Mouse (Mus musculus) layer of hippocampus, adult 8-10 months (tissue): ENCODE data around the gene Lbx2. TPM values are rescaled to one million over a fixed set of nuclear protein-coding genes. Genes with fewer than 3 reads are reported as not detected.

Experiments used
- DNase-seq, 2 experiments: peaks; one replicate each; pipeline ENCODE4 v3.0.0; 2022; ENCODE audit warnings: low spot score in 2 of 2
- total RNA-seq, 4 experiments: library from RNA; stranded (reverse); gene quantifications; 2 replicates each; pipeline ENCODE4 v1.2.4; 2022

Lbx2 gene
- total RNA-seq, 4 experiments from 2014 or later: 0.54 to 1.5 (median 0.68) TPM; not detected in 1

- DNase-seq: peak in 1 of 2 experiments; percentile 22
Measured at GRCm38 (mm10) chr6:83070311-83071219, 15.6 kb upstream of the Lbx2 start.

- DNase-seq: no peak
Measured at GRCm38 (mm10) chr6:83071220-83071619, 14.9 kb upstream of the Lbx2 start.

- DNase-seq: no peak
Measured at GRCm38 (mm10) chr6:83074979-83075378, 11.2 kb upstream of the Lbx2 start.

GRCm38 (mm10) chr6:83077630-83078323 is 8.4 kb upstream of the Lbx2 start, which contains the start of gene Pcgf1:
Pcgf1 (plus strand) TSS chr6:83077869.
- peak; percentile 54 to 57 for DNase-seq

GRCm38 (mm10) chr6:83078324-83078858 is 7.8 kb upstream of the Lbx2 start:
- DNase-seq: peak; percentile 97 to 100

- no peak for DNase-seq
Measured at GRCm38 (mm10) chr6:83080210-83080609, 6.0 kb upstream of the Lbx2 start.

- no peak for DNase-seq
Measured at GRCm38 (mm10) chr6:83083497-83083896, 2.7 kb upstream of the Lbx2 start.

- DNase-seq: no peak
Measured at GRCm38 (mm10) chr6:83084477-83084876, 1.7 kb upstream of the Lbx2 start.

- DNase-seq: no peak
Measured at GRCm38 (mm10) chr6:83087205-83087925, 1.2 kb downstream of the Lbx2 start.

- no peak for DNase-seq
Measured at GRCm38 (mm10) chr6:83087926-83088260, 1.7 kb downstream of the Lbx2 start.

- DNase-seq: no peak
Measured at GRCm38 (mm10) chr6:83092416-83093127, 6.4 kb downstream of the Lbx2 start.

- DNase-seq: no peak
Measured at GRCm38 (mm10) chr6:83095968-83096367, 9.8 kb downstream of the Lbx2 start.

- DNase-seq: no peak
Measured at GRCm38 (mm10) chr6:83098411-83098810, 12.2 kb downstream of the Lbx2 start.

- DNase-seq: peak; percentile 92
Measured at GRCm38 (mm10) chr6:83101316-83101687, 15.1 kb downstream of the Lbx2 start, which contains the start of the genes Ccdc142 and Gm42688. Ccdc142 (plus strand) TSS chr6:83101601. Gm42688 (plus strand) TSS chr6:83101617.

- DNase-seq: peak in 1 of 2 experiments; percentile 59
Measured at GRCm38 (mm10) chr6:83101688-83102556, 15.8 kb downstream of the Lbx2 start.

- DNase-seq: no peak
Measured at GRCm38 (mm10) chr6:83103130-83103650, 17.0 kb downstream of the Lbx2 start.

GRCm38 (mm10) chr6:83104158-83104557 is 18.0 kb downstream of the Lbx2 start:
- peak; percentile 44 to 65 for DNase-seq

- DNase-seq: peak; percentile 50 to 55
Measured at GRCm38 (mm10) chr6:83107566-83108400, 21.6 kb downstream of the Lbx2 start.
